Mouse (Mus musculus): Measurements from ENCODE around the gene H2al1a. TPM values are rescaled to one million over a fixed set of nuclear protein-coding genes. Genes with fewer than 3 reads are reported as not detected.

H2al1a gene
- not detected for total RNA-seq (2023)

GRCm38 (mm10) chrX:11298957-11299356 is at the start of gene H2al1a:
Gene H2al1a (plus strand): TSS chrX:11299257.

GRCm38 (mm10) chrX:11302132-11302531 is 3.1 kb downstream of the H2al1a start, which contains the start of gene H2al1b:
Gene H2al1b (plus strand): TSS chrX:11302432.

GRCm38 (mm10) chrX:11305355-11305754 is 6.3 kb downstream of the H2al1a start, which contains the start of gene H2al1c:
Gene H2al1c (plus strand): TSS chrX:11305655.

GRCm38 (mm10) chrX:11308524-11308923 is 9.5 kb downstream of the H2al1a start, which contains the start of gene H2al1d:
Gene H2al1d (plus strand): TSS chrX:11308824.

GRCm38 (mm10) chrX:11311634-11312033 is 12.6 kb downstream of the H2al1a start, which contains the start of gene H2al1e:
Gene H2al1e (plus strand): TSS chrX:11311934.

GRCm38 (mm10) chrX:11314858-11315257 is 15.8 kb downstream of the H2al1a start, which contains the start of gene H2al1f:
Gene H2al1f (plus strand): TSS chrX:11315158.

GRCm38 (mm10) chrX:11317956-11318355 is 18.9 kb downstream of the H2al1a start, which contains the start of gene H2al1g:
Gene H2al1g (plus strand): TSS chrX:11318256.

GRCm38 (mm10) chrX:11321192-11321591 is 22.1 kb downstream of the H2al1a start, which contains the start of gene H2al1h:
Gene H2al1h (plus strand): TSS chrX:11321492.

GRCm38 (mm10) chrX:11324359-11324758 is 25.3 kb downstream of the H2al1a start, which contains the start of gene H2al1i:
Gene H2al1i (plus strand): TSS chrX:11324659.

GRCm38 (mm10) chrX:11327522-11327921 is 28.5 kb downstream of the H2al1a start, which contains the start of gene H2al1j:
Gene H2al1j (plus strand): TSS chrX:11327822.

Other genes starting within 250 kb of the H2al1a start
- gene H2al1b, start 3.2 kb downstream of the H2al1a start, total RNA-seq (2023) = not detected
- gene H2al1c, start 6.4 kb downstream of the H2al1a start, total RNA-seq (2023) = not detected
- not detected for gene H2al1d, start 9.6 kb downstream of the H2al1a start, total RNA-seq (2023)
- gene H2al1e, start 12.7 kb downstream of the H2al1a start, total RNA-seq (2023) = not detected
- gene H2al1f, start 15.9 kb downstream of the H2al1a start, total RNA-seq (2023) = not detected
- not detected for gene H2al1g, start 19.0 kb downstream of the H2al1a start, total RNA-seq (2023)
- gene H2al1h, start 22.2 kb downstream of the H2al1a start, total RNA-seq (2023) = not detected
- gene H2al1i, start 25.4 kb downstream of the H2al1a start, total RNA-seq (2023) = not detected
- not detected for gene H2al1j, start 28.6 kb downstream of the H2al1a start, total RNA-seq (2023)